Mouse (Mus musculus) bone marrow, adult 2 months (tissue): ENCODE data around the gene Sash3.

ENCODE experiments used
- CTCF ChIP-seq: fragments of 200-500 bp; IDR thresholded peaks from 2 replicates; pipeline ENCODE4 v1.5.1; 2011; ENCODE audit warnings: low read length, control low read depth; ENCODE audit not compliant: control insufficient read depth, insufficient read depth
- POLR2A ChIP-seq: fragments of 200-500 bp; IDR thresholded peaks from 2 replicates; pipeline ENCODE4 v1.6.1; 2011; ENCODE audit warnings: low read depth, mild to moderate bottlenecking, control low read depth, low read length, borderline replicate concordance; ENCODE audit not compliant: control insufficient read depth

- TF ChIP-seq CTCF = no peak
- no peak for TF ChIP-seq POLR2A
These were observed 5.9 kb downstream of the Sash3 start for GRCm38 (mm10) chrX:48152106-48152505.
